Mouse (Mus musculus): ENCODE data around the gene Bbs7. TPM values are rescaled to one million over a fixed set of nuclear protein-coding genes. Genes with fewer than 3 reads are reported as not detected.
A peak's percentile ranks its signal among the peaks of the same experiment; 100 is the strongest.

Gene Bbs7
- polyA plus RNA-seq, 1 experiment from 2014 or later: 21.8 TPM

DNA sequence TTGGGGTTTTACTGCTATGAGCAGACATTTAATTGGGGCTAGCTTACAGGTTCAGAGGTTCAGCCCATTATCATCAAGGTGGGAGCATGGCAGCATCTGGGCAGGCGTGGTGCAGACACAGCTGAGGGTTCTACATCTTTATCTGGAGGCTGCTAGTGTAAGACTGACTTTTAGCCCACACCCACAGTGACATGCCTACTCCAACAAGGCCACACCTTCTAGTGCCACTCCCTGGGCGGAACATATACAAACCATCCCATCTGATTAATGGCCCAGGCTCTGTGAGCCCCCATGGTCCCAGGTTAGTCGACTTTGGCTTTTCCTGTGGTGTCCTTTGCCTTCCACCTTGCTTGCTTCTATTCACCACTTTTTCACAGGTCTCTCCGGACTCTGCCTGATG, 53.7 kb downstream of the Bbs7 start:
- WGBS: 90% methylated on average over 4 of the region's 4 CpGs
- H3K4me2 ChIP-seq (ENCODE audit: low read length): no peak overlapping the region
- no peaks in the 10 kb centered on the region for H3K27me3 ChIP-seq (replicated peaks; ENCODE audit: control insufficient read depth, insufficient read depth, low read length)
- H3K4me1 ChIP-seq (replicated peaks; ENCODE audit: control insufficient read depth, insufficient read depth, low read length): no peaks in the 10 kb centered on the region
- no peak overlapping the region for H3K27ac ChIP-seq (ENCODE audit: low read length)
- H3K4me3 ChIP-seq (replicated peaks; ENCODE audit: low read length): no peak overlapping the region
- no peak for ATAC-seq
- H3K9ac ChIP-seq (replicated peaks; ENCODE audit: low read depth, low read length): no peak overlapping the region
- H3K9me3 ChIP-seq (ENCODE audit: control insufficient read depth, low read length): no peaks in the 10 kb centered on the region
- H3K36me3 ChIP-seq (ENCODE audit: control insufficient read depth, insufficient read depth): peaks cover 33% of the 10 kb centered on the region

GRCm38 (mm10) chr3:36557601-36558000, 55.7 kb downstream of the Bbs7 start:
- H3K9me3 ChIP-seq (ENCODE audit: control insufficient read depth, low read length): no peaks in the 10 kb centered on the region
- peaks cover 19% of the 10 kb centered on the region for H3K36me3 ChIP-seq (ENCODE audit: control insufficient read depth, insufficient read depth)
- no peak for ATAC-seq
- no peak overlapping the region for H3K4me2 ChIP-seq (ENCODE audit: low read length)
- no peaks in the 10 kb centered on the region for H3K27me3 ChIP-seq (replicated peaks; ENCODE audit: control insufficient read depth, insufficient read depth, low read length)
- H3K9ac ChIP-seq (replicated peaks; ENCODE audit: low read depth, low read length): no peak overlapping the region
- no peak overlapping the region for H3K4me3 ChIP-seq (replicated peaks; ENCODE audit: low read length)
- no peaks in the 10 kb centered on the region; the same call in 1 of the 2 replicates for H3K4me1 ChIP-seq (replicated peaks; ENCODE audit: control insufficient read depth, insufficient read depth, low read length)
- WGBS: 100% methylated on average over 1 of the region's 1 CpGs
- no peak overlapping the region for H3K27ac ChIP-seq (ENCODE audit: low read length)

GRCm38 (mm10) chr3:36552406-36553047, 60.8 kb downstream of the Bbs7 start, which contains the start of gene Exosc9:
TSS of gene Exosc9 (plus strand) at chr3:36552606.
- peaks cover 10% of the 10 kb centered on the region for H3K4me1 ChIP-seq (replicated peaks; ENCODE audit: control insufficient read depth, insufficient read depth, low read length)
- H3K4me2 ChIP-seq (ENCODE audit: low read length): peak within 1 kb of the TSS; percentile 91
- peak within 1 kb of the TSS; percentile 73 for H3K27ac ChIP-seq (ENCODE audit: low read length)
- peaks cover 9% of the 10 kb centered on the region; the same call in 1 of the 2 replicates for H3K36me3 ChIP-seq (ENCODE audit: control insufficient read depth, insufficient read depth)
- H3K9me3 ChIP-seq (ENCODE audit: control insufficient read depth, low read length): no peaks in the 10 kb centered on the region
- peak; percentile 98 for ATAC-seq
- WGBS: under 1% methylated on average over 39 of the region's 39 CpGs
- peak within 1 kb of the TSS; percentile 62 for H3K4me3 ChIP-seq (replicated peaks; ENCODE audit: low read length)
- peak within 1 kb of the TSS; percentile 63 for H3K9ac ChIP-seq (replicated peaks; ENCODE audit: low read depth, low read length)
- no peaks in the 10 kb centered on the region for H3K27me3 ChIP-seq (replicated peaks; ENCODE audit: control insufficient read depth, insufficient read depth, low read length)

GRCm38 (mm10) chr3:36551851-36552384, 61.4 kb downstream of the Bbs7 start:
- no peaks in the 10 kb centered on the region for H3K27me3 ChIP-seq (replicated peaks; ENCODE audit: control insufficient read depth, insufficient read depth, low read length)
- H3K4me2 ChIP-seq (ENCODE audit: low read length): peak overlapping the region; percentile 91
- H3K9ac ChIP-seq (replicated peaks; ENCODE audit: low read depth, low read length): peak overlapping the region; percentile 63
- no peaks in the 10 kb centered on the region for H3K9me3 ChIP-seq (ENCODE audit: control insufficient read depth, low read length)
- WGBS: 9% methylated on average over 12 of the region's 12 CpGs
- H3K36me3 ChIP-seq (ENCODE audit: control insufficient read depth, insufficient read depth): peaks cover 9% of the 10 kb centered on the region; the same call in 1 of the 2 replicates
- H3K27ac ChIP-seq (ENCODE audit: low read length): peak overlapping the region; percentile 73
- peak; percentile 17; the same call in 1 of the 2 replicates for ATAC-seq
- H3K4me3 ChIP-seq (replicated peaks; ENCODE audit: low read length): peak overlapping the region; percentile 62
- peaks cover 10% of the 10 kb centered on the region for H3K4me1 ChIP-seq (replicated peaks; ENCODE audit: control insufficient read depth, insufficient read depth, low read length)

- peaks cover 9% of the 10 kb centered on the region; the same call in 1 of the 2 replicates for H3K36me3 ChIP-seq (ENCODE audit: control insufficient read depth, insufficient read depth)
- peaks cover 10% of the 10 kb centered on the region for H3K4me1 ChIP-seq (replicated peaks; ENCODE audit: control insufficient read depth, insufficient read depth, low read length)
- peak overlapping the region; percentile 62 for H3K4me3 ChIP-seq (replicated peaks; ENCODE audit: low read length)
- no peak overlapping the region for H3K9ac ChIP-seq (replicated peaks; ENCODE audit: low read depth, low read length)
- peak; percentile 14 for ATAC-seq
- H3K27ac ChIP-seq (ENCODE audit: low read length): no peak overlapping the region
- WGBS: 0% methylated on average over 9 of the region's 9 CpGs
- H3K9me3 ChIP-seq (ENCODE audit: control insufficient read depth, low read length): no peaks in the 10 kb centered on the region
- no peaks in the 10 kb centered on the region for H3K27me3 ChIP-seq (replicated peaks; ENCODE audit: control insufficient read depth, insufficient read depth, low read length)
- peak overlapping the region; percentile 91 for H3K4me2 ChIP-seq (ENCODE audit: low read length)
Observed at GRCm38 (mm10) chr3:36551343-36551742, 61.9 kb downstream of the Bbs7 start.

GRCm38 (mm10) chr3:36544961-36545360, 68.3 kb downstream of the Bbs7 start:
- Histone ChIP-seq H3K4me3 (replicated peaks; ENCODE audit: low read length) (no peak overlapping the region), H3K9me3 (ENCODE audit: control insufficient read depth, low read length) (no peaks in the 10 kb centered on the region), H3K4me2 (ENCODE audit: low read length) (no peak overlapping the region), H3K36me3 (ENCODE audit: control insufficient read depth, insufficient read depth) (no peaks in the 10 kb centered on the region), H3K9ac (replicated peaks; ENCODE audit: low read depth, low read length) (no peak overlapping the region), H3K27me3 (replicated peaks; ENCODE audit: control insufficient read depth, insufficient read depth, low read length) (no peaks in the 10 kb centered on the region), H3K4me1 (replicated peaks; ENCODE audit: control insufficient read depth, insufficient read depth, low read length) (no peaks in the 10 kb centered on the region), H3K27ac (ENCODE audit: low read length) (no peak overlapping the region)
- 81% methylated on average over 3 of the region's 3 CpGs for WGBS
- ATAC-seq: no peak

- H3K9me3 ChIP-seq (ENCODE audit: control insufficient read depth, low read length): no peaks in the 10 kb centered on the region
- ATAC-seq: no peak
- no peak overlapping the region for H3K27ac ChIP-seq (ENCODE audit: low read length)
- WGBS: 98% methylated on average over 2 of the region's 2 CpGs
- no peak overlapping the region for H3K4me2 ChIP-seq (ENCODE audit: low read length)
- no peaks in the 10 kb centered on the region for H3K36me3 ChIP-seq (ENCODE audit: control insufficient read depth, insufficient read depth)
- no peak overlapping the region for H3K4me3 ChIP-seq (replicated peaks; ENCODE audit: low read length)
- no peaks in the 10 kb centered on the region for H3K4me1 ChIP-seq (replicated peaks; ENCODE audit: control insufficient read depth, insufficient read depth, low read length)
- no peaks in the 10 kb centered on the region for H3K27me3 ChIP-seq (replicated peaks; ENCODE audit: control insufficient read depth, insufficient read depth, low read length)
- no peak overlapping the region for H3K9ac ChIP-seq (replicated peaks; ENCODE audit: low read depth, low read length)
Observed at GRCm38 (mm10) chr3:36541399-36541798, 71.9 kb downstream of the Bbs7 start.

GRCm38 (mm10) chr3:36540756-36541155, 72.5 kb downstream of the Bbs7 start:
- H3K27ac ChIP-seq (ENCODE audit: low read length): no peak overlapping the region
- 66% methylated on average over 2 of the region's 2 CpGs for WGBS
- H3K27me3 ChIP-seq (replicated peaks; ENCODE audit: control insufficient read depth, insufficient read depth, low read length): no peaks in the 10 kb centered on the region
- no peak overlapping the region for H3K4me2 ChIP-seq (ENCODE audit: low read length)
- H3K4me3 ChIP-seq (replicated peaks; ENCODE audit: low read length): no peak overlapping the region
- no peaks in the 10 kb centered on the region for H3K36me3 ChIP-seq (ENCODE audit: control insufficient read depth, insufficient read depth)
- no peak for ATAC-seq
- H3K4me1 ChIP-seq (replicated peaks; ENCODE audit: control insufficient read depth, insufficient read depth, low read length): no peaks in the 10 kb centered on the region
- H3K9ac ChIP-seq (replicated peaks; ENCODE audit: low read depth, low read length): no peak overlapping the region
- H3K9me3 ChIP-seq (ENCODE audit: control insufficient read depth, low read length): no peaks in the 10 kb centered on the region

DNA sequence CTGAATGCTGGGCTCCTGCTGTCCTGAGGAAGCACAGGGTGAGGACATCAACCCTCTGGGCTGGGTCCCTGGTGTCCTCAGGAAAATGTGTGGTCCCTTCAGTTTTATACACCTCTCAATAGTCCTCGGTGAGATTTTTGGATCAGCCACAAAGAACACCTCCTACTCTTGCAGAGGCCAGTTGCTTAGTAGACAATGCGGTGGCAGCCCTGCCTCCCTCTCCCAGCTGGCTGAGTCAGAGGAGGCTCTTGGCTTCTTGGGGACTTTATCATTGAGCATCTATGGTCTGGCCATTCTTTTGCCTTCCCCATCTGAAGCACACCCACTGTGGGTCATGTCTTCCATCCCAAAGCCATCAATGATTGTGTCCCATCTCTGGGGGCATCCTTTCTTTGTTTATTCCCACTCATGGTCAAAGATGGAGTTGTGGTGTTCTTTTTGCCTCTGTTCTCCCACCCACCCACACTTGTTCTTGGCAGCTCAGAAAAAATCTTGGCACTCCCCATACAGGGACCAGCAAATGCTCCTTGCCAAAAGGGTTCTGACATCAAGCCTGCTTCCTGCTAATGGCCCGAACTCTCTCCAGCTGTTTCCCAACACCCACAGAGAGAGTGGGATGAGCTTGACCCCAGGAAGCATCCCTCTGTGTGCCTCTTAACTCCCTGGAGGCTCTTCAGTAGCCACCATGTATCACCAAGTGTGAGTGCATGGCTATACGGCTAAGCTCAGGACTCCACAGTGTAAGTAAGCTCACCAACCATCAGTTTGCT, 75.4 kb downstream of the Bbs7 start:
- no peak overlapping the region for H3K9ac ChIP-seq (replicated peaks; ENCODE audit: low read depth, low read length)
- H3K27ac ChIP-seq (ENCODE audit: low read length): no peak overlapping the region
- H3K9me3 ChIP-seq (ENCODE audit: control insufficient read depth, low read length): no peaks in the 10 kb centered on the region
- H3K27me3 ChIP-seq (replicated peaks; ENCODE audit: control insufficient read depth, insufficient read depth, low read length): peaks cover 4% of the 10 kb centered on the region; the same call in 1 of the 2 replicates
- 0 out of 2 replicates have a peak, but pooled peaks cover 2% of the 10 kb centered on the region for H3K4me1 ChIP-seq (replicated peaks; ENCODE audit: control insufficient read depth, insufficient read depth, low read length)
- H3K4me3 ChIP-seq (replicated peaks; ENCODE audit: low read length): no peak overlapping the region
- 89% methylated on average over 4 of the region's 4 CpGs for WGBS
- no peak overlapping the region for H3K4me2 ChIP-seq (ENCODE audit: low read length)
- no peak for ATAC-seq
- H3K36me3 ChIP-seq (ENCODE audit: control insufficient read depth, insufficient read depth): no peaks in the 10 kb centered on the region
